Mouse (Mus musculus) ovary, postnatal 10 days (tissue): Measurements from ENCODE around the gene Grin3b.
A peak's percentile ranks its signal among the peaks of the same experiment; 100 is the strongest.
"Not testable (repeated sequence)": the region's sequence is repeated elsewhere in the genome, so short reads cannot be mapped to it uniquely, and the experiment has no call there.

Experiments used
- DNase-seq: peaks from one replicate; pipeline ENCODE4 v3.0.0; 2022; ENCODE audit warnings: low spot score

Gene Grin3b

DNA sequence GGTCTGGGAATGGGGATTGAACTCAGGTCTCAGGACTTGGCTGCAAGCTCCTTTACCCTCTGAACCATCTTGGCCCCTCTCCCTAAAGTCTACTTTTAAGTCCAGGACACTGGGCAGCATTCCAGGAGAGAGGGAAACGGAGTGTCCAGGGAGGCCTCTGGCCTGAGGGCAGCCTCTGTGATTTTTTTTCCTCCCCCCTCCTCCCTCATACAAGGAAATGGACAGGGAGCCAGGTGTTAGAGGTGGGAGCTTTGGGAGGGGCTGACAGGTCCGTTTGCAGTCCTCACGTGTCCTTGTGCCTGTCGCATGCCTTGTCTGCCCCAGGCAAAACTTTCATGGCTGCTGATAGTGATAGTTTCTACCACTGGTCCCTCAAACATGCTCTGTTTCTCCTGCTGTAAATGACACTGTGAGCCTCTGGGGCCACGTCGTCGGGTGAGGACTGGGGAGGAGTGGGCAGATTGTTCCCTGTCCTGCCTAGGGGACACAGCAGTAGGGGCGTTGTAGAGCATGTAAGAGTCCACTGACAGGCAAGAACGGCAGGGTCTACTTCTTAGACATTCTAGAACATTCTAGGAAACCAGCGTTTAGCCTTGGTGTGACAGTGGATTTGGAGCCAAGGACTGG, 34.1 kb upstream of the Grin3b start:
- no peak for DNase-seq

DNA sequence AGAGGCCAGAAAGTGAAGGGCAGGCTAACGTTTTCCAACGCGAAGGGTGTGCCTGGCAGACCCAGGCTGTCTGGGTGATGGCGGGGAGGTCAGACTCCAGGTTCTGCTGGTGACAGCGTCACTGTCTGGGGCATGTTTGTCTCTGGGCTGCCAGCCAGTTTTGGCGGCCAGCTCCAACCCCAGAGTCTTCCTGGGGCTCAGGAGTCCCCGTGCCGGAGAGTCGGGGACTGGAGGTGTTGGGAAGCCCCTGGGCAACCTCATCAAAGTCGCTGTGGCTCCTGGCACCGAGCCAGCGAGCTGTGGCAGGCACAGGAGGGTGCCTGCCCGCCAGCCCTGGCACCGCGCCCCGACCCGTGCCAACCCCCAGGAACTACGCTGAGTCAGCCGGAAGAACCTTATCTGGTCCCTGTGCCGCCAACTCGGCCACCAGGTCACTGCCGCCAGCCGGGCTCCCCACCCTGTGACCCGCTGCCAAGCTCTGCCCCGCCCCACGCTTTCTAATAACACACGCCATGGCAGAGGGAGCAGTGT, 33.5 kb upstream of the Grin3b start:
- no peak for DNase-seq

DNA sequence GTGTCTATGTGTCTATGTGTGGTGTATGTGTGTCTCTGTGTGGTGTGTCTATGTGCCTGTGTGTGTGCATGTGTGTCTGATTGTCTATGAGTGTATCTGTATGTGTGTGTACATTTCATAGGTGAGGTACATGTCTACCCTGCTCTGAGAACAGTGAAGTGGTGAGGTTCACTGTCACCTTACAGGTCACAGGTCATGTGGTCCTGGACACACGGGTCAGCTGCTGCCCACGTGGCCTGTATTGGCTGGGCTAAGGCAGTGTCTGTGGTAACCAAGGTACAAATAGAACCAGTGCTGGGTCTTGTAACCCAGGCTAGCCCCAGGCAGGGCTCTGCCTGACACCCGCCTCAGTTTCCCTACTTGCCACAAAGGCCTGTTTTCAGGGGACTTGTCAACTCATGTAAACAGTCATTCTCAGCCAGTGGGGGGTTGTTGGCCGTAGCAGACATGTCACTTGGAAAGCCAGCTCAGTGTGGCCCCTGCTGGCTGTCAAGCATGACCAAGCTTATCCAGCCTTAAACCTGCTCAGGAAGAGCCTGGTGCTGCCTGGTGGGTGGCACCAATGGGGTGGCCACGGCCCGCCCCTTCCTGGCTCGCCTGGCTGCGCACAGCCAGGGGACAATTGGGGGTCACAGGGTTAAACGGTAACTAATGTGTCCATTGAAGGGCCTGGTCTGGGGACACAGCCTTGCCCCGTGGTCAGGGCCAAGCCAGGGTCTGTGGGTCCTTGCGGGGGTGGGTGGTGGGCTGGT, 32.6 kb upstream of the Grin3b start:
- DNase-seq = no peak

GRCm38 (mm10) chr10:79940749-79941148, 29.8 kb upstream of the Grin3b start:
- no peak for DNase-seq

DNA sequence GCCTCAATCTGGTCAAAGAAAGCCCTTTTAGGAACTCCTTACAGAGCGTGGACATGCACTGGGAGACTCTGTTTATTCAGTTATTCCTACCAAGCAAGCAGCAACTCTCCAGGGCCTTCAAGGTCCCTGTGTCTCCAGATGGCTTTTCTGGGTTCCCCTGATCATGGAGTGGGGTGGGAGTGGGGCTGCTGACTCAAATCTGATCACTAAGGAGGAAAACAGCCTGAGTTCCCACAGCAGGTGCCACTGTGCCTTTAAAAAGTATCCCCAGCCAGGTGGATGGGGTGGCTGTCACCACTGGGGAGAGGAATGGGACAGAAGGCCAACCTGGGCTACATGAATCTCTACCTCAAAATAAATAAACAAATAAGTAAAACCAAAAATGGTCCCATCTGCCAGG, 27.5 kb upstream of the Grin3b start:
- DNase-seq = no peak

GRCm38 (mm10) chr10:79943471-79943901, 27.0 kb upstream of the Grin3b start:
- no peak for DNase-seq

GRCm38 (mm10) chr10:79945507-79946234, 24.8 kb upstream of the Grin3b start:
- DNase-seq = no peak

DNA sequence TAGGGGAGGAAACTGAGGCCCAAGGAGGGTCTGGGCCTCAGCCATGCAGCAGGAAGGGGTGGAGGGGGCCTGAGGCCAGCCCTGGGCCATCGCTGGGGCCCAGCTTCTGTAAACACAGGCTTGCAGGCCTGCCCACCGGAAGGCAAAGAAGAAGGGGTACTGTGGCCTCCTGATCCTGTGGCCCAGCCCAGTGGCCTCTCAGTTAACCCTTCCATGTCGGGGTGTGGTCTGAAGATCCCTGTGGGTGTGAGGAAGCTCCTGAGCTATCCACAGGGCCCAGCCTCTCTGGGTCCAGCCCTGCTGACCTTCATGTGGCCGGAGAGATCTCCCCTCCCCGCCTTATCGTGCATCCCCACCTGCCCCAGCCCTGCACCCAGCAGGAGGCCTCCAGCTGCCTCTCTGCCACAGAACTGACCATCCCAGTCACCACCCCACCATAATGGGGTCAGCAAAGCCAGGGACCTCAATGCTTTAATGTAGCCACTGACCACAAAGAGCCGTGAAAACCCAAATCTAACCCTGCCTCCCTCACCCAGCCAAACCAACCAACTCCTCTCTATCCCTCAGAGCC, 23.7 kb upstream of the Grin3b start:
- no peak for DNase-seq

DNA sequence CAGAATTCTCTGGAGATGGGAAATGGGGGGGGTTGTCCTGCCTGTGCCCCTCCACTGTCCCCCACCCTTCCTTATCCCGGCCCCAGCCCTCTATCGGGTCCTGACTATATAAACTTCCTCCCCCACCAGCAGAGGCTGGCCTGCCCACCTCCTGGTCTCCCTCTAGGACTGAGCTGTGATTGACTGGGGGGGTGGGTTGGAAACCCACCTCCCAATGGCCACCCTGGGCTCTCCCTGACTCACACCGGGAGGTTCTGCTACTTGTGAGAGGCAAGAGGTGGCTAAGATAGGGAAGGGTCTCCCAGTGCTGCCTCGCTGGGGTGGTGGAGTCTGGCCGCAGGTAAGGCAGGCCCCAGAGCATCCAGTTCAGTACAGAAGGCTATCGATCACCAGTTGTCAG, 23.0 kb upstream of the Grin3b start:
- no peak for DNase-seq

DNA sequence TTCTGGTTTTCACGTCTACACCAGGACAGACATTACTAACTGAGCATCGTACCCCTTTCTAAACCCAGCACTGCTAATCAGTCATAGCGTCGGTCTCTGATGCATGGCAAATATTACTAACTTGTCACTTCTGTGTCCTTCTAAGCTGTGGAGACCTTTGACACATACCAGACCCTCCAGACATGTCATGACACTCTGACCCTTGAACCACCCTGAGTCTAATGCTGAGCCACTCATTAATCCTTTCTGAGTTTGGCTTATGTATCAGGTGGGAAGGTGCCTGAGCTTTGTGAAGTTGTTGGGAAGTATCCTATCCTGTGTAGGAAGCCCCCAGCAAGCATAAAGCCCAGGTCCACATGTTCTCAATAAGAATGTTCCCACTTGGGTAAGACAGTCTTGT, 20.6 kb upstream of the Grin3b start:
- no peak for DNase-seq

DNA sequence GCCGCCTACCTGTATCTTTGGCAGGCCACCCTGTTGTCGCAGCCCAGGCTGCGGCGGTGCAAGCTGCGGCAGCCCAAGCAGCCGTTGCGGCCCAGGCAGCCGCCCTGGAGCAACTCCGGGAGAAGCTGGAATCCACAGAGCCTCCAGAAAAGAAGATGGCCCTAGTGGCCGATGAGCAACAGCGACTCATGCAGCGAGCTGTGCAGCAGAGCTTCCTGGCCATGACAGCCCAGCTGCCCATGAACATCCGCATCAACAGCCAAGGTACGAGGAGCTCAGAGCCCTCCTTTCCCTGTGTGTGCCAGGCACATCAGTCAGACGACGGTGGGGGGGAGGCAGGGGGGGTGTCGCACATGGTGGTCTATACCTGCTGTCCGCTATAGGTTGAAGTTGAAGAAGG, 19.9 kb upstream of the Grin3b start:
- DNase-seq = no peak

GRCm38 (mm10) chr10:79953946-79954345, 16.6 kb upstream of the Grin3b start:
- DNase-seq = no peak

DNA sequence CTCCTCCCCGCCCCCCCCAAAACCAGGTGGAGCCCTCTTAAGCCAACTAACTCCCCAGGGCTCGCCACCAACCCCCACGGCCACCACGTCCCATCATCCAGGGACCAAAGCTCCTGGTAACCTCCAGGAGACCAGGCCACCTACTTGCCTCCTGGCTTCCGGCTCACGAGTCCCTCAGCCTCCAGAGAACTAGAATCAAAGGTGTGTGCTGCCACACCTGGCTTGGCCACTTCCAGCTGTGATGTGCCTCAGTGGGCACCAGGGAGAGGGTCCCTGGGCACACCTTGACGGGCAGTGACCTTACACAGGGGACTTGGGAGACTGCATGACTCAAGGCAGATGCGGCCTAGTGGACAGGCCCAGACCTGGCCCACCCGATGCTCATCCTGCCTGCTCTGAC, 14.8 kb upstream of the Grin3b start:
- DNase-seq = no peak

DNA sequence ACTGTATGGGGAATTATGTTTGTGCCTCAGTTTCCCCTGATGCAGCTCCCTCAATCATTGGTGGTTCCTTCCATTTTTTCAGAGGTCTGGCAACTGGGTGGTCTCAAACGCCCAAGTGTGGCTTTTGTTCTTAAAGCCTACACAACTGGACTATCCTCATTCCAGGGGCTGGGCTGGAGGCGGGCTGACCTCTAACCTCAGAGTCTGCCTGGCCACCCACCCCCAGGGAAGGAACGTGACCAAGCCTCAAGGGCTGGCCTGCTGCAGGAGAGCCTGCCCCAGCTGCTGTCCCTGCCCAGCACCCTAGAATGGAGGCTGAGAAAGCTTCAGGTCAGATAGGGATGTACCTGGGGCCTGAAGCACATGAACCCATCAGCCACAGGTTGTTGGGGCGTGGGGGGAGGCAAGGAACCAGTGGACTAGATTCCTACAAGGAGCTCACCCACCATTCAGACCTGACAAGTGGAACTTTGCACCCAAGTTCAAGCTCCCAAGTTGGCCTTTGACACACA, 13.8 kb upstream of the Grin3b start:
- no peak for DNase-seq

DNA sequence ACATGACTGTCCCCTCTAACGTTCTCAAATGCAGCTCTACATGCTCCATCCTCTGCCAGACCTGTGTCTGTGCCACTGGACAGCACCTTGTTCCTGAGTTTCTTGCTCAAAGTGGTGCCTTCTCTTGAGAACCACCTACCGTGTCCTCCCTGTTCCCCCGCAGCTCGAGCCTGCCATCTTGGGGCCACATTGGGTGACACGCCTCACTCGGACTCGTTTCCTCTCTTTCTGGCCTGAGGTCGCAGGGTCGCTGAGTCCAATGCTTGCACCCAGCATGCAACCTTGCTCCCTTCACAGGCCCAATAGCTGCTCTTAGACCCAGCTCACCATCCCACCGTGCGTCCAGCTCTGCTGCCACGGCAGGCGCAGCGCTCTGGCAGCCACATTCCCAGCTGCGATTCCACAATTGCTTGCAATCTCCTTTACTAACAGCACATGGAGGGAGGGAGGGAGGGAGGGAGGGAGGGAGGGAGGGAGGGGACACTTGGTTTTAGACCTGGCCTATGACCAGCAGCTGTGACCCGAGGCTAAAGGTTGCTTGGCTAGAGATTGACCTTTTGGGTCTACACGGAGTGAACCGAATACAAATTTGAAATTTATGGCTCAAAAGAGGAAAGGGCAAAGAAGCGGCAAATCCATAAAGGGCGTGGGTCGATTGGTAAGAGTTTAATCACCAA, 12.2 kb upstream of the Grin3b start:
- DNase-seq = peak; percentile 71

DNA sequence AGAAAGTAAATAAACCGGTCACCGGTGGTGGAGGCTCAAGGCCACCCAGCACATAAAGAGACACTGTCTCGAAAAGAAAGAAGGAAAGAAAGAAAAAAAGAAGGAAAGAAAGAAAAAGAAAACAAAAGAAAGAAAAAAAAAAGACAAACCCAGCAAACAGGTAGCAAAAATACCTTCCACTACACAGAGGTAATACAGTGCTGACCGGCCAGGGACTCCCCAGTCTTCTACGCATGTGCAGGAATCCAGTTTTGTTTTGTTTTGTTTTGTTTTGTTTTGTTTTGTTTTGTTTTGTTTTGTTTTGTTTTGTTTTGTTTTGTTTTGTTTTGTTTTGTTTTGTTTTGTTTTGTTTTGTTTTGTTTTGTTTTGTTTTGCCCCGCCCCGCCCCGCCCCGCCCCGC, 11.1 kb upstream of the Grin3b start:
- not testable (repeated sequence) for DNase-seq

DNA sequence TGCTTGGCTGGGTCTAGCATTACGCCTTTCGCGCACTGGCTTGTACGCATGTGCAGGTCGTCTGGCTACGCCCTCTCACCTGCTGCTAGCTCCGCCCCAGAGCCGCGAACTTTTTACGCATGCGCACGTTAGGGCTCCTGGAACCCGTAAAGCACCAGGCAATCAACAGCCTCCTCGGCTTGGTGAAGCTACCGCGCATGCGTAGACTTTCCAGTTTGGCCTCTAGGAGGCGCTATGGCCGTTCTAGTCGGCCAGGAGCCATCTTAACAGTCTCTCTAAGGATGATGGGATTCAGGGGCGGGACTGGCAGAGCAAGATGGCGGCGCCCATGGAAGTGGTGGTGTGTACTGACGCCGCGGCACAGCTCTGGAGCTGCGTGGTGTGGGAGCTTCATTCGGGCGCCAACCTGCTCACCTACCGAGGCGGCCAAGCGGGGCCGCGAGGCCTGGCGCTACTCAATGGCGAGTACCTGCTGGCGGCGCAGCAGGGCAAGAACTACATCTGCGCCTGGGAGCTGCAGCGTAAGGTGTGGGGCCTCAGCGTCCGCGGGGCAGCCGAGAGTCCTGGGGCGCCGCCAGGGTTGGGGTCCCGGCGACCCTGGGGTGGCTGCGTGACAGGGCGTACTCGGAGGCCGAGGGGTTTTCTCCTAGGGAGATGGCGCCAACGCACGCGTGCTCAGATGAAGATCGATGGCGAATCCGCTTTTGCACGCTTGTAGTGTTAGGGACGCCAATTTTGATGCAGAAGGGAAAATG, 10.5 kb upstream of the Grin3b start, which contains the start of gene Wdr18:
Gene Wdr18 (plus strand): TSS at position 306 of the 755 bp plus-strand sequence.
- DNase-seq = peak; percentile 99

DNA sequence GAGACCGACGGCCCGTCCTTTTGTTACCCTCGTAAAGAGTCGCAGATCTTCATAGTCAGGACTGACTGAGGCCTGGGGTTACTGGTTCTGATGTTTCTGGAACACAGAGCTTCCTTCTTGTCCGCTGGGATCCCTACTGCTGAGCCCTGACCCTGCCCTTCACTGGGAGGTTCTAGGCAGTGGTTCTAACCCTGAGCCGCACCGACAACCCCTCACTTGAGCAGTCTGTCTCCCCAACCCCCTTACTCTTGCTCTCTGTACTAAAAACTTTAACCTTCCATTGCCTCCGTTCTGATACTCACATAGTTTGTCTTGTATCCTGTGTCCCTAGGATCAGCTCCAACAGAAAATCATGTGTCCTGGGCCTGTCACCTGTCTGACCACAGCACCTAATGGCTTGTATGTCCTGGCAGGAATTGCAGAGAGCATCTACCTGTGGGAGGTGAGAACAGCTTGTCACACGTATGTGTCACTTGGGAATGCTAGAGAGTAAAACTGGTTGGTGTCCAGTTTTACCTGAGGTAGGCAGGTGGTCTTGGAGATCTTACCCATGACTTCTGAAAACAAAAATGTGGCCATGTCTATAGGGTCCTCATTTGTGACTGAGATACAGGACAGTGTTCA, 9.7 kb upstream of the Grin3b start:
- no peak for DNase-seq

DNA sequence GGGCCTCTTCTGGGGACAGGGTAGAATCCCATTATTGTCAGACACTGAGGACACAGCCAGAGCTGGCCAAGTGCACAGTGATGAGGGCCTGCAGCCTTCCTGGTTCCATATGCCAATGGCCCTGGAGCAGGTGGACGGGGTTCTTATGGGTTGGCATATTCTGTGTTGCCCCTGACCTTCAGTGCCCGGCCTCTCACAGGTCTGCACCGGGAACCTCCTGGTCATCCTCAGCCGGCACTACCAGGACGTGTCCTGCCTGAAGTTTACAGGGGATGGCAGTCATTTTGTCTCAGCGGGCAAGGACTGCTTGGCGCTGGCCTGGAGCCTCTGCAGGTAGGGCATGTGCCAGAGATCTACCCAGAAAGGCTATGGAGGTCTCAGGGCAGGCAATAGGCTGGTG, 5.8 kb upstream of the Grin3b start:
- DNase-seq = no peak

- DNase-seq = no peak
Measured at GRCm38 (mm10) chr10:79965325-79965724, 5.2 kb upstream of the Grin3b start.
